Mouse (Mus musculus): Measurements from ENCODE around the gene Uqcc2. TPM values are rescaled to one million over a fixed set of nuclear protein-coding genes. Genes with fewer than 3 reads are reported as not detected.

Uqcc2 gene
- polyA plus RNA-seq, 1 experiment from 2014 or later = 278 TPM

DNA sequence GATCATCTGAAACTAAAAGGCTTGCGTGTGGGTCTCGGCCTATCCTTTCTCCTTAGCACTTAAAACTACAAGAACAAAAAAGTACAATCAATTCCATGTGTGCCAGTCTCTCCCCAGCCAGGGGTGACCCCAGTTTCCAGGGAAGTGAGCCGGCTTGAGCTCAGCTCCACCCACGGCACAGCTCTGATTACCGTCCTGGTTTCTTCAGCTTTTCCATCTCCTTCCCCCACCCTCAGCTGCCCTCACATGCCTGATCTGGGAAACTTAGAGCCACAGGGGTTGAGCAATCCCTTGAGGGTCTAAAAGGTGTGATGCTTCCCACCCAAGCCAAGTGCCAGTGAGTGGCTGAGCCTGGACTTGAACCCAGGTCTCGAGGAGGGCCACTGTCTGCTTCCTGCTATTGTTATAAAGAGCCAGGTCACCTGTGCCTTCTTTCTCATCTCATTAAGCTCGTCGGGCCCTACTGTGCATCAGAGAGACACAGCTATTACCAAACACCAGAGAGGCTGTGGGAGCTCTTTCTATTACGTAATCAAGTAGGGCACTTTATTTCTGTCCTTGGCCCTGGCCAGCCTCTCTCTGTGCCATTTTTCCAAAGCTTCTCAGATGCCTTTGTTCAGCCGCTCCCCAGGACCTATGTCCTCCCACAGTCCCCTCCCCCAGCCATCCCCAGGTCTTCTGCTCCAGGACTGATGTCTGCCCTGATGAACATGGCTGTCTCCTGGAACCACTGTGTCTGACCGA, 36.4 kb upstream of the Uqcc2 start:
- WGBS = 74% methylated on average over 11 of the region's 11 CpGs
- Histone ChIP-seq H3K9me3 (no peaks in the 10 kb centered on the region), H3K36me3 (no peaks in the 10 kb centered on the region), H3K27me3 (no peaks in the 10 kb centered on the region), H3K9ac (replicated peaks) (no peak overlapping the region), H3K4me3 (no peak overlapping the region), H3K27ac (replicated peaks) (no peak overlapping the region), H3K4me1 (peaks cover under 1% of the 10 kb centered on the region; the same call in 1 of the 2 replicates), H3K4me2 (replicated peaks) (no peak overlapping the region)
- ATAC-seq (replicated peaks) = no peak

DNA sequence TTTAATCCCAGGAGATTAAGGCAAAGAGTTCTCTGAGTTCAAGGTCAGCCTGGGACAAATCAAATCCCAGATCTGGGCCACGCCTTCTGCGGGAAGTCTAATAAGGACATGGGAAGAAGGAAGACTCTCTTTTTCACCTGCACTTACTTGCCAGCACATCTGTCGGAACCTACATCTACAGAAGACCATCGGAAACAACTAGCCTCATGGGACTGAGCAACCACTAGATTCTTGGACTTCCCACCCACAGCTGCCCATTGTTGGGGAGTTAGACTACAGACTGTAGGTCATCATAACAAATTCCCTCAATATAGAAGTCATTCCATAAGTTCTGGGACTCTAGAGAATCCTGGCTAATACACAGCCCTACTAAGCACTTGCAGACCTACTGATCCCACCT, 34.9 kb upstream of the Uqcc2 start:
- Histone ChIP-seq H3K27me3 (no peaks in the 10 kb centered on the region), H3K4me2 (replicated peaks) (no peak overlapping the region), H3K4me3 (no peak overlapping the region), H3K36me3 (no peaks in the 10 kb centered on the region), H3K9ac (replicated peaks) (no peak overlapping the region), H3K27ac (replicated peaks) (no peak overlapping the region), H3K9me3 (no peaks in the 10 kb centered on the region), H3K4me1 (no peaks in the 10 kb centered on the region)
- WGBS = 96% methylated on average over 4 of the region's 4 CpGs
- no peak for ATAC-seq (replicated peaks)

DNA sequence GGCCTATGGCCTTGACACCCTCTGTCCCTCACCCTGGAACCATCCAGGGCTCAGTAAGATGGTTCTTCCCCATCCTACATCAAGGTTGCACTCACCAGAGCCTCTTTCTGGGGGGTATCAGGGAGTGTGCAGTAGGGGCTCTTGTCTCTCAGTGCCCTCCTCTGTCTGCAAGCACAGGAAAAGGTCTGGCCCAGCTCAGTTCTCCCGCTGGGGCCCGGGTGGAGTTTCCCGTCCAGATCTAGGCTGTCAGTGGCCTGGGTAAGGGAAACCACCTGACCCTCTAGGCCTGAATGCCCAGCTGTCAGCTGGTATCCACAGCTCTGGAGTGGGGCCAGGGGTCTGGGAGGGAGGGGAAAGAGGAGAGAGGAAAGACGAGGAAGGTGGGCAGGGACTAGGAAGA, 33.8 kb upstream of the Uqcc2 start, which contains the start of gene Ip6k3:
Gene Ip6k3, minus strand, starts transcription at position 251 of the 400 bp plus-strand sequence.
- Histone ChIP-seq H3K9ac (replicated peaks) (no peak within 1 kb of the TSS), H3K36me3 (no peaks in the 10 kb centered on the region), H3K4me2 (replicated peaks) (no peak within 1 kb of the TSS), H3K27ac (replicated peaks) (no peak within 1 kb of the TSS), H3K9me3 (no peaks in the 10 kb centered on the region), H3K27me3 (no peaks in the 10 kb centered on the region), H3K4me1 (no peaks in the 10 kb centered on the region), H3K4me3 (no peak within 1 kb of the TSS)
- WGBS = 61% methylated on average over 4 of the region's 4 CpGs
- no peak for ATAC-seq (replicated peaks)

DNA sequence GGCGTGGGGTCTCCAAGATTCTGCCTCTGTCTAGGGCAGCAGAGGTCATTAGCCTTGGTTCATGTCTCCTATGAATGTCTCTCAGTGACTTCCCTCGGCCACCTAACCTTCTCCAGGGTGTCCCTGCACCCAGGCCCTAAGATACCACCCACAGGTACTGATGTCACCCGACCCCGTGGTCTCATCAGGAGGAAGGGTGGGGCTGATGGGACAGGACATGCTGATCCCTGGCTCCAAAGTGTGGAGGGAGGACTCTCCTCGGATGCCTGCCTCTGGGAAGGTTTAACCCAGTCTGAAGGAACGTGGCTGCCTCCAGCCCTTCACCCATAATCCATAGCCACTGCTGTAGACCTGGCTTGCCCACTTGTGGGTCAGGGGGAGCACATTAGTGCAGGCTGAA, 33.2 kb upstream of the Uqcc2 start:
- no peak for ATAC-seq (replicated peaks)
- WGBS = 70% methylated on average over 6 of the region's 6 CpGs
- H3K9ac ChIP-seq (replicated peaks) = no peak overlapping the region
- H3K4me1 ChIP-seq = no peaks in the 10 kb centered on the region
- H3K9me3 ChIP-seq = no peaks in the 10 kb centered on the region
- H3K27me3 ChIP-seq = no peaks in the 10 kb centered on the region
- no peak overlapping the region for H3K27ac ChIP-seq (replicated peaks)
- no peak overlapping the region for H3K4me3 ChIP-seq
- no peaks in the 10 kb centered on the region for H3K36me3 ChIP-seq
- H3K4me2 ChIP-seq (replicated peaks) = no peak overlapping the region

DNA sequence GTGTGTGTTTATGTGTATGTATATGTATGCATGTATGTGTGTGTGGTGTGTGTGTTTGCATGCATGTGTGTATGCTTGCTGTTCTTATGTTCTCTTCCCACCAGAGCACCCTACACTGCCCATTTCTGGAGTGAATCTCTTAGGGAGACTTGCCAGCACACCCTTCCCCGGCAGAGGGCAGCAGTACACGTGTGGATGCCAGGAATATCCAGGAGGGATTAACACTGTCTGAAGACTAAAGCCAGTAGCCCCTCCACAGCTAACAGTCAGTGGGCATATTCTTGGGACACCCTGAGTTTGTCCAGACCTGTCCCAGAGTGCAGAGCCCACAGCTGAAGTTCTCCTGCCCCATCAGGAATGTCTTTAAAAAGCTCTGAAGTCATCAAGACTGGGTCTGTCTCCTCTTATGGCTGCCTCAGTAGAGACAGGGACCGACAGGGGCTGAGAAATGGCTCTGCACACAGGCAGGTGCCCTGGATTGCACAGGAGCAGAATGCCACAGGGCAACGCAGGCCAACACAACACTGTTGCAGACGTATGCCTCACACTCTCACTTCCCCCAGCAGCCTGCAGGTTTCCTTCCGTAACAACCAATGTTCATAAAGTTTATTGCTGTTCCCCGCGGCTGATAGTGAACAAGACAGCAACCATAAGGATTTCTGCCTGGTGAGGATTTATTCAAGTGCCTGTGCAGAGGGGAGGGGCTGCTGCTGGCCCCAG, 31.5 kb upstream of the Uqcc2 start:
- H3K9me3 ChIP-seq = no peaks in the 10 kb centered on the region
- no peak for ATAC-seq (replicated peaks)
- no peak overlapping the region for H3K4me2 ChIP-seq (replicated peaks)
- H3K4me3 ChIP-seq = no peak overlapping the region
- no peak overlapping the region for H3K9ac ChIP-seq (replicated peaks)
- 71% methylated on average over 8 of the region's 8 CpGs for WGBS
- H3K4me1 ChIP-seq = no peaks in the 10 kb centered on the region
- no peak overlapping the region for H3K27ac ChIP-seq (replicated peaks)
- no peaks in the 10 kb centered on the region for H3K27me3 ChIP-seq
- no peaks in the 10 kb centered on the region for H3K36me3 ChIP-seq

DNA sequence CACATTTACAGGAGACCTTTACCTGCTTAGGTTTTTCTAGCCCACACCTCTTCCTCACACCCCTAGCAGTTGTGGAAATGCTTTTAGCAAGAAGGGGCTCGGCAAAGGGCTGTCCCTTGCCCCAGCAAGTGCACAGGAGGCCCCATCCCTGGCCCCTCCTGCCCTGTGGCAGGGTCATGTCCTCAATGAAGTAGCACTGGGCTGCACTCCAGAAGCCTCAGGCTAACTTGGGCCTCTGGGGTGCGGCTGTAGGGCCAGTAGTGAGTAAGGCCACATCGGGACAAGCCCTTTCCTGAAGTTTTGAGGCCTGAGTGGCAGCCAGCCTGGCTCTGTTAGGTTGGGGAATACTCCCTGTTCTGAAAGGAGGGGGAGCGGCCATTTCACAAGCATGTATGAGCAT, 27.2 kb upstream of the Uqcc2 start:
- Histone ChIP-seq H3K4me2 (replicated peaks) (no peak overlapping the region), H3K4me1 (no peaks in the 10 kb centered on the region), H3K4me3 (no peak overlapping the region), H3K27me3 (no peaks in the 10 kb centered on the region), H3K9me3 (no peaks in the 10 kb centered on the region), H3K9ac (replicated peaks) (no peak overlapping the region), H3K27ac (replicated peaks) (no peak overlapping the region), H3K36me3 (no peaks in the 10 kb centered on the region)
- no peak for ATAC-seq (replicated peaks)
- 79% methylated on average over 4 of the region's 4 CpGs for WGBS

DNA sequence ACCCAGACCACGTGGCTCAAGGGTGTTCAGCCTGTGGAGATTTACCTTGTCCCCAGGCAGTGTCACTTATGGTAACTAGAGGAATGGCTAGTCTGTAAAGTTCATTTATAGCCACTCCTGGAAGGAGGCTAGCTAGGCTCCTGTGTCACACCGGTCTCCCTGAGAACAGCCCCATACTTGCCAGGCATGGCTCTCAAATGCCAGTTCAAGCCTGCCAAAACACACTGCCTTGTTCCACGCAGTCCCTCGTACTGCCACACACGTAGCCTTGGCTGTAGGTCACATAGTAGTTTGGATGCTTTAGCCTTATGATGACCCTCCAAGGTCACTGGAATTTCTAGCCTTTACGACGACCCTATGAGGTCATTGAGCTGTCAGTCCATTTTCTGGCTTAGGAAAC, 25.5 kb upstream of the Uqcc2 start:
- 81% methylated on average over 7 of the region's 7 CpGs for WGBS

DNA sequence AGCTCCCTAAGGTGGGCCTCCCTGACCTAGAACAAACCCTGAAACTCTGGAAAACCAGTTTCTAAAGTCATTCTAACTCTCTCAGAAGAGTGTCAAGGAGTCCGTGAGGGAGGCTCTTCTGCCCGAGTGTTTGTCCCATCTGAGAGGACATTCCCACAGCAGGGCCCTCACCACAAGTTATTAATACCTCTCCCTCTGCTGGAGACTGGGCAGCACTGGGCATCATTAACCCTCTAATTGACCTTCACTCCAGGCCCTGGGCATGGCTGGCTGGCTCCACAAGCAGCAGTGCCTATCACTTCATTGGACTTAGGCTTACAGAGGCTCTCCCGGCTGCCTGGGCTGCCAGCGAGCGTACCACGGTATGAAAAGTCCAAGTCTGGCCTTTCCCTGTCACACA, 24.7 kb upstream of the Uqcc2 start:
- Histone ChIP-seq H3K36me3 (no peaks in the 10 kb centered on the region), H3K27ac (replicated peaks) (no peak overlapping the region), H3K9me3 (no peaks in the 10 kb centered on the region), H3K4me3 (no peak overlapping the region), H3K4me2 (replicated peaks) (no peak overlapping the region), H3K27me3 (no peaks in the 10 kb centered on the region), H3K4me1 (0 out of 2 replicates have a peak, but pooled peaks cover 4% of the 10 kb centered on the region), H3K9ac (replicated peaks) (no peak overlapping the region)
- no peak for ATAC-seq (replicated peaks)
- whole genome bisulfite sequencing = 87% methylated on average over 6 of the region's 6 CpGs

More for the DNA sequence above, 25.5 kb upstream of the Uqcc2 start:
- Histone ChIP-seq H3K9ac (replicated peaks) (no peak overlapping the region), H3K9me3 (no peaks in the 10 kb centered on the region), H3K4me3 (no peak overlapping the region), H3K4me2 (replicated peaks) (no peak overlapping the region), H3K4me1 (no peaks in the 10 kb centered on the region), H3K36me3 (no peaks in the 10 kb centered on the region), H3K27me3 (no peaks in the 10 kb centered on the region), H3K27ac (replicated peaks) (no peak overlapping the region)
- no peak for ATAC-seq (replicated peaks)

DNA sequence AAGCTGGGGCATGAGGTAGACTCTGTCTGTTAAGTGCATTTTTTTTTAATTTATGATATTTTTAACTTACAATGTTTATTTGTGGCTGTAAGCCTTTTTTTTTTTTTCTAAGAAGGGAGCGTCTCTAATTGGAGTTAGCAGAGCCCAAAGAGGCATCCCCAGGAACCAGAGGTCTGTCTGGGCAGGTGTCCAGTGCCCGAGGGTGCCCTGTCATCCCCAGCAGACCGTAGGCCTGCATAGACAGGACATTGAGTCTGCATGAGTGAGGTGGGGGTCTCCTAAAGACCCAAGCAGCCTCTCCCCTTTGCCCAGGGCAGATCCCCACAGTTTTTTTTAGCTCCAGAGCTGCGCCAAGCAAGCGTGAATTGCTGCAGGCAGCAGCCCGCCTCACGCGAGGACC, 22.0 kb upstream of the Uqcc2 start:
- Histone ChIP-seq H3K27me3 (no peaks in the 10 kb centered on the region), H3K27ac (replicated peaks) (no peak overlapping the region), H3K36me3 (no peaks in the 10 kb centered on the region), H3K9me3 (no peaks in the 10 kb centered on the region), H3K4me2 (replicated peaks) (no peak overlapping the region), H3K9ac (replicated peaks) (no peak overlapping the region), H3K4me3 (no peak overlapping the region), H3K4me1 (0 out of 2 replicates have a peak, but pooled peaks cover 5% of the 10 kb centered on the region)
- no peak for ATAC-seq (replicated peaks)
- WGBS = 83% methylated on average over 8 of the region's 8 CpGs

DNA sequence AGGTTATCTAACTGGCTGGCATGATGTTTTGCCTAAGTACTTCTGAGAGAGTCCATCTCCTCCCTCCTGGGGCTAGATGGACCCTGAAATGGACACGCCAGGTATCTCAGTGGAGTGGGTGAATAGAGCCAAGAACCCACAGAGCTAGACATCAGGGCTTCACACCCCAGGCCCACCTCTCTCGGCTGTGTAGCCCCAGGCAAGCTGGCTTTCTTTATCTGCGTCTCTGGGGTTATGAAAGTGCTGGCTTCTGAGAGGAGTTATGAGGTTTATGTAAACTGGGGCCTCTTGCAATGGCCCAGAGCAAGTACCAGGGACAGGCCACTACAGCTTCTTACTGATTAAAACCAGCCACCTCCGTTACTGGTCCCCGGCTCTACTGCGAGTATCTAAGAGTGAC, 21.2 kb upstream of the Uqcc2 start:
- H3K4me2 ChIP-seq (replicated peaks) = no peak overlapping the region
- 0 out of 2 replicates have a peak, but pooled peaks cover 5% of the 10 kb centered on the region for H3K4me1 ChIP-seq
- no peak for ATAC-seq (replicated peaks)
- no peaks in the 10 kb centered on the region for H3K9me3 ChIP-seq
- H3K4me3 ChIP-seq = no peak overlapping the region
- WGBS = 85% methylated on average over 6 of the region's 6 CpGs
- H3K27me3 ChIP-seq = no peaks in the 10 kb centered on the region
- H3K9ac ChIP-seq (replicated peaks) = no peak overlapping the region
- H3K27ac ChIP-seq (replicated peaks) = no peak overlapping the region
- no peaks in the 10 kb centered on the region for H3K36me3 ChIP-seq

DNA sequence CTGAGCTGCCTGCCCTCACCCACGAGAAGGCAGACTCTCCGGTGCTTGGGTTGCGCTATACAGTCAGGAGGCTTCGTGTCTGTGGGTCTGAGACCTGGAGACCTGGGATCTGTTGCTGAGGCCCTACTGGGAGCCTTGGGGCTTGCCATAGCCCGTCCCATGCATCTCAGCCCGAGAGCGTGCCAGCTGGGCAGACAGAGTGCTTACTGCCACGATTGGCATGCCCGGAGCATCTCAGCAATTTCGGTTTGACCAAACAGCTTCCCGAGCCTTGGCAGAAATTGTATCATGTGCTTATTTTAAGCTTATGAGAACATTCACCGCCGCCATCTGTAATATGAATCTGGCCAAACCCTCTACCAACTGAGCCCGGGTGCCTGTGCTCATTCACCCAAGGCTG, 20.5 kb upstream of the Uqcc2 start:
- Histone ChIP-seq H3K9ac (replicated peaks) (no peak overlapping the region), H3K27ac (replicated peaks) (0 out of 2 replicates have a peak overlapping the region, but pooled peaks have one; percentile 17), H3K27me3 (no peaks in the 10 kb centered on the region), H3K9me3 (no peaks in the 10 kb centered on the region), H3K4me1 (0 out of 2 replicates have a peak, but pooled peaks cover 5% of the 10 kb centered on the region), H3K4me3 (no peak overlapping the region), H3K4me2 (replicated peaks) (no peak overlapping the region), H3K36me3 (no peaks in the 10 kb centered on the region)
- 81% methylated on average over 14 of the region's 14 CpGs for WGBS
- ATAC-seq (replicated peaks) = no peak

DNA sequence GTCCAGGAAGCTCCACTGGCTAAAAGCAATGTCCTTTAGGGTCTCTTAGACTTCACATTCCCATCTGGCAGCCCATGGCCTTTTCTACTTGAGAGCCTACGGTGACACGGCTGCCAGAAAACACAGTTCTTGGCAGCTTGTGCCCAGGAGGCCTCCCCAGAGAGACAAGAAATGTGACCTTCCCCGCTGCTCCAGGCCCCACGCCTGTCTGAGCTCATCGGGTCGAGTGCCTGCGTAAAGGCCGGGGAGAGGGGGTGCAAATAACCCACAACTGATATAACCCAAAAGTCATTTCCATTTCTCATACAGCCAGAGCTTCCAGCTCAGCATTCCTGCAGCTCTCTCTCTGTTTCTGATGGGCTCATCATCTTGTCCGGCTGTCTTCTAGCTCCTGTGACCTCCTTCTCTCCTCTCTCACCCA, 20.1 kb upstream of the Uqcc2 start:
- Histone ChIP-seq H3K27ac (replicated peaks) (no peak overlapping the region), H3K9me3 (no peaks in the 10 kb centered on the region), H3K4me2 (replicated peaks) (no peak overlapping the region), H3K27me3 (no peaks in the 10 kb centered on the region), H3K4me1 (0 out of 2 replicates have a peak, but pooled peaks cover 5% of the 10 kb centered on the region), H3K4me3 (no peak overlapping the region), H3K36me3 (no peaks in the 10 kb centered on the region), H3K9ac (replicated peaks) (no peak overlapping the region)
- no peak for ATAC-seq (replicated peaks)
- 77% methylated on average over 9 of the region's 9 CpGs for WGBS
